Mouse (Mus musculus) NIH3T3 (cell line): ENCODE measurements around the gene Tsen54.
"Not testable (repeated sequence)": the region's sequence is repeated elsewhere in the genome, so short reads cannot be mapped to it uniquely, and the experiment has no call there.

Experiments used
- DNase-seq: peaks from one replicate; pipeline ENCODE4 v3.0.0-alpha.2; 2012; ENCODE audit warnings: low read depth

Tsen54 gene

DNA sequence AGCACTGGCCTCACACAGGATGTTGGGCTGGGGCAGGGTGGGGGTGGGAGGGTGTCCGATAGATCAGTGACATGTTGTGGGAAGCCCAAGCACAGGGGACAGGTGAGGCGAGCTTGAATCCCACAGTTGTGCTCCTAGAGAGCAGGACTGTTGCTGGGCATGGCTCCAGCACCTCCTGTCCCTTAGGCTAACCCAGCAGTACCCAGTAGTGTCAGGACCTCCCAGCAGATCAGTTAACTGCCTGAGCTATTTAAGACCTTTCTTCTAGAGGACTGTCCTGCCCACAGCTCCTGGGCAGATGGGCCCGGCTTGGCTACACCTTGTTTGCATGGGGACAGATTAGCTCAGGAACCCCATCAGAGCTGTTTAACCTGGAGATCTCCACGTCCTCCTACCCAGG, 14.5 kb downstream of the Tsen54 start:
- DNase-seq: no peak

DNA sequence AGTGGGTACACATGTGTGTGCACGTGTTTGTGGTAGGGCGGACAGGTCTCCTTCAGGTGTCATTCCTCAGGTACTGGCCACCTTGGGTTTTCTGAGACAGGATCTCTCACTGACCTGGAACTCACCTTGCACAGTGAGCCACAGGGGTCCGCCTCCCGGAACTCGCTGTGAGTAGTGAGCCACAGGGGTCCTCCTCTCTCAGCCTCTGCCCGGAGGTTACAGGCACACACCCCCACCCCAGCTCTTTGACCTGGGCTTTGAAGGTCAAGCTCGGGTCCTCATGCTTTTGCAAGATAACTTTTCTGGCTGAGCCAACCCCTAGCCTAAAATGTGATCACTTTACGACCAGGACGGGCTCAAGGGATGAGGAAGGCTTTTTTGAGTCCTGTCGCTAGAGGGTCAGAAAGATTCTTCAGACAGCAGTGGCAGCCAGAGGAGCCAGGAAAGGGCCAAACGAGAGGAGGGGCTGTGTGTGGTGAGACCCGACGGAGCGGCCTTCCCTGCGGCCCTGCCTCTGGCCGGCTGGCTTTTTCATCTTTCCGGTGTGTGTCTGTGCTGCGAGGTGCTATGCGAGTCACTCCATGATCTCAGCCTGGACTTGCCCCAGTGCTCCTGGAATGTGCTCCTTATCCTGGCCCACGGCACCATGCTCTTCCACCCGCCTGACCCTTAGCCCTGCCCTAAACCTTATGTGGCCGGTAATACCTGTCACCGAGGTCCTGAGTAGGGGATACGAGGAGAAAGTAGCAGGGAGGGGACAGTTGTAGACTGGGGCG, 16.2 kb downstream of the Tsen54 start:
- no peak for DNase-seq

DNA sequence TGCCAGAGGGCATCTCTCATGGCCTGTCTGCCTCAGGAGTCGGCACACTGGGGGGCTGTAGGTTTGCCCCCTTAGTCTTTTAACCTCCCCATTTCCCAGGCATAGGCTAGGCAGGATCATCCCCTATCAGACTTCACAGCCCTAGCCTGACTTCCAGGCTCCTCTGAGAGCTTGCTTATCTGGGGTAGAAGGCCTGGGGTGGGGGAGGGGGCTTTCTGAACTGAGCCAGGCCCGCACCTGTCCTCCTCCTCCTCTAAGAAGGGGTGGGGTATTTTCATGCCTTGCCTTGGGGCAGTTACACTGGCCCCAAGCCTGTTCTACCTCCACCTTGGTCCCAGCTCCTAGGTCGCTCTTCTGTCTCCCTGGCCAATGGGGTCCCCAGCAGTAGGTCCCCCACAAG, 17.0 kb downstream of the Tsen54 start:
- no peak for DNase-seq

- DNase-seq: no peak
Measured at GRCm38 (mm10) chr11:115832064-115832463, 17.5 kb downstream of the Tsen54 start.

GRCm38 (mm10) chr11:115832523-115832922, 18.0 kb downstream of the Tsen54 start:
- peak; percentile 32 for DNase-seq

GRCm38 (mm10) chr11:115833021-115833513, 18.5 kb downstream of the Tsen54 start:
- no peak for DNase-seq

DNA sequence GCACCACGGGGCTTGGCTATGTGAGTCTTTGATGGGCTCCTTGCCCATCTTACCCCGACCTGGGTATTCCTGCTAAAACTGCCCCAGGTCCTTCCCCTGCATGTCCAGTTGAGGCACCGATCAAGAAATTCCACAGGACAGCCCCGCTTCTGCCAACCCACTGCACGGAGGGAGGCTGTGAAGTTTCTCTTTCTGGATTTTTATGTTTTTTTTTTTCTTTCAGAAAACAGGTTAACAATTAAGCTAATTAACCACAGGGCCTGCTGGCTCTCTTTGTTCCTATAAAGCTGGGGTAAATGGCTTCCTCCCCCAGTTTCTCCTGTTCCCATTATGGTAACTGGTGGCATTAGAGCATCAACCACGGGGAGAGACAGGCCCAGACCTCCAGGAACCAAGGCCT, 19.5 kb downstream of the Tsen54 start:
- DNase-seq: no peak

DNA sequence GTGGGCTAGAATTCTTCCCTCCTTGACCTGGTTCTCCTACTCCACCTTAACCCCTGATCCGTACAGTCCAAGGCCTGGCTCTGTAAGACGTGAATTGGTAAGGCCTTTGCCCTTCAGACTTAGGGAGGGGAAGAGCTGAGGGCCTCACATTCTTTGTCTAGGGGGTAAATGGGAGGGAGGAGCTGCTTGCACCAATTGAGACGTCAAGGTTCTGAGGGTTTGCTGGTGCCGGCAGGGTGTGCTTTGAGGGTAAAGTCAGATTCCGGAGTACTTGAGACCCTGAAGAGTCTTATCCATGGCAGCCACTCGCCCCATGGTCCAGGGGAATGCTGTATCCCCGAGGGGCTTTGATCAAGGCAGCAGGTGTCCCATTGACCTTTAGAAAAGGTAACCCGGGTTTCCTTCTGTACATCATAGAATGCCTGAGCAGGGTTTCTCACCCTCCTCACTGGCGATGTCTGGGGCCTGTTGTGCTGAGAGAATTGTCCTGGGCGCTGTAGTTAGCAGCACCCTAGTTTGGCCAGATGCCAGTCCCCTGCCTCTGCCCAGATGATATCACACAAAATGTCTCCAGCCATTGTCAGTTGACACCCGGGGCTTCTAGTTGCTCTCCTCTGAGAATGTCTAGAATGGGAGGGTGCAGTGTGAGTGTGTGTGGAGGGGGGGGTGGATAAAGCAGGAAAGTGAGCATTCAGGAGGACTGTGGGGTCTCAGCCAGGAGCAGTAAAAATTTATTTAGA, 22.3 kb downstream of the Tsen54 start:
- no peak for DNase-seq

GRCm38 (mm10) chr11:115837606-115838345, 23.3 kb downstream of the Tsen54 start:
- no peak for DNase-seq

DNA sequence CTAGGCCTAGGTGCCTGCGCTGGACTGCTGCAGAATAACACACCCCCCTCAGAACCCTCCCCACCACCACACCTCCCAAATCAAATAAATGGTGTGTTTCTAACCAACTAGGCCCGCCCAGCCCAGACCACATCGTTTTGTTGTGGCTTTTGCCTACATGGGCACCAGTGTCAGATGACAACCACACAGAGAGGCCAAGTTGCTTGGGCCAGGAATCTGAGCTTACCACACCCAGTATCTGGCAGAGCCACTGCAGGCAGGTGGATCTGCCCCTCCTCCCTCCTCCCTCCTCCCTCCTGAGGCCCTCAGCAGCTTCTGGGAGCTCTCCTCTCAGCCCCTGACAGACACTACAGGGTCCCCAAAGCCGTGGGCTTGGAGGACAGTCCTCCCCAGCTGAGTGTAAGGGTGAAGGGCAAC, 24.4 kb downstream of the Tsen54 start:
- DNase-seq: peak; percentile 34

DNA sequence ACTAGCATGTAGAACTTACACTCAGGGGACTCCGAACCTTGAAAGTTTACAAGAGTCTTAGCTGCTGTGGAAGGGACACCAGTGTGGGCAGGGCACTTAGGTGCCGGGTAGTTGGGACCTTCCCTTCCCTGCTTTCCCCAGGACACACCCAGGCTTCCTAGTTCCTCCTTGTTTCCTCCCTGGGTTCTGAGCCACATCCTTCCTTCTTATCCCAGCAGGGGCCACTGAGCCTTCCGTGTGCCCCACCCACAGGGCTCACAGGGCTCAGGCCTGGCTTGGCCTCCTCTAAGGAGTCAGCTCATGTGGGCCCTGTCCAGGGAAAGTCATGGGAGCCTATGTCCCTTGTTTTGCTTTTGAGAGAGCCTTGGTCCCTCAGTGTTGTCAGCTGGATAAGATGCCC, 25.2 kb downstream of the Tsen54 start:
- no peak for DNase-seq

DNA sequence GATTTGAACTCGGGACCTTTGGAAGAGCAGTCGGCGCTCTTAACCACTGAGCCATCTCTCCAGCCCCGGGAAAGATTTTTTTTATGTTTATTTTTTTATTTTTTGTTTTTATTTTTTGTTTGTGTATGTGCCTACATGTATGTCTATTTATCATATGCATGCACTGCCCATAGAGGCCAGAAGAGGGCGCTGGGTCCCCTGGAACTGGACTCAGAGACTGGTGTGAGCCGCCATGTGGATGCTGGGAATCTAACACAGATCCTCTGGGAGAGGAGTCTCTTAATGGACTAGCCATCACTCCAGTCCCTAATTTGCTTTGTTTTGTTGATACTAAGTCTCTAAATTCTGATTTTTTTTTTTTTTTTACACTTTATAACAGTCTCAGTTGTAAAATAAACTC, 26.5 kb downstream of the Tsen54 start:
- peak; percentile 25 for DNase-seq

GRCm38 (mm10) chr11:115841961-115842550, 27.5 kb downstream of the Tsen54 start:
- DNase-seq: peak; percentile 26

DNA sequence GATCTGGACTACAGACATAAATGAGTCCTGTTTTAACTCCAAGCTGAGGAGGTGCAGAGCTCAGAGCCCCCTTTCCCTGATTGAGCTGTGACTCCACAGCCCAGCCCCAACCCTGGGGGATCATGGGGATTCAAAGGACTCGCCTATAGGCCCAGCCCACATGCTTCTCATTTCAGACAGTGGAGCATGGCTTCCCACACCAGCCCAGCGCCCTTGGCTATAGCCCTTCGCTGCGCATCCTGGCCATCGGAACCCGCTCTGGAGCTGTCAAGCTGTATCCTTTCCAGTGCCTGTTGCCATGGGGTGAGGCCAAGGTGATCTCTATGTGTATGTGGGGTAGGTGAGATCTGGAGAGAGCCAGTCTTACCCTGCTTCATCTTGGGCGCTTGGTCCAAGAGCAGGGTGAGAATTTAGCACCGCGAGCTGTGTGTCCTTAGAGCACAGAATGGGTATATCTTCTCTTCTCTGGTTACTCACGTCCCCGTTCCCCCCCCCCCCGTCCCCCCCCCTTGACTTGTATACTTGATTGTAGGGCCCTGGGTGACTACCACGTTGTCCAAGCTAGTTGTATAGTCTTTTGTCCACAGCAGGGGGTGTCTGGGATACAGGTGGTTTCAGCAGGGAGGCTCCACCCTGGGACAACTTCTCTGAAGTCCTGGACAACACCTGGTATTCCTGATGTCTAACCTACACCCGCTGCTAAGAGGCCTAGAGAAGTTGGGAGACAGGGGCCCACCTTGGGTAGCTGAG, 28.8 kb downstream of the Tsen54 start:
- no peak for DNase-seq

DNA sequence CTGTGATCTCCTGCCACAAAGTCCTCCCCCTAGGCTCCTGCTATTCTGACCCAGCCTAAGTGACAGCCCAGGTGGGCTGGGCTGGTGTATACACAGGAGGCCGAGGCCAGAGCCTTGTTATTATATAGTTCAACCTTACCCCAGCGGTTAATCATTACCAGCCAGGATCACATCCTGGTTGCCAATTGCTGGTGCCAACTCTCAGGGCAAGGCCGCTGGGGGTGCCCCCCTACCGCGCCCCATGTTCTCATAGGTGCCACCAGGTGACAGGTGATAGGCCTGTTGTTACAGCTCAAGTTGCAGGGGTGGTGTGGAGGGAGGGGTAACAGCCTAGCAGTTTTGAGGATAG, 29.3 kb downstream of the Tsen54 start:
- DNase-seq: no peak

- DNase-seq: no peak
Measured at GRCm38 (mm10) chr11:115844240-115844639, 29.7 kb downstream of the Tsen54 start.

DNA sequence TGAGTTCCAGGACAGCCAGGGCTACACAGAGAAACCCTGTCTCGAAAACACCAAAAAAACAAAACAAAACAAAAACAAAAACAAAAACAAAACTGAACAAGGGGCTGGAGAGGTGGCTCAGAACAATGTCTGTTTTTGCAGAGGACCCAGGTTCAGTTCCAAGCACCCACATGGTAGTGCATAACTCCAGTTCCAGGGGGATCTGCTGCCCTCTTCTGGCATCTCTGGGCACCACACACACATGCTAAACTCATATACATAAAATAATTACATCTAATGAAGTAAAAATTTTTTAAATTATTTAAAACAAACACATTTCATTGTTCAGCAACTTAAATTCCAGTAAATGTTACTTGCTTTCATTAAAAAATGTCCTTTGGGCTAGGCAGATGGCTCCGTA, 31.3 kb downstream of the Tsen54 start:
- no peak for DNase-seq

- peak; percentile 44 for DNase-seq
Measured at GRCm38 (mm10) chr11:115854674-115855073, 40.1 kb downstream of the Tsen54 start.

- not testable (repeated sequence) for DNase-seq
Measured at GRCm38 (mm10) chr11:115857146-115857545, 42.6 kb downstream of the Tsen54 start.

DNA sequence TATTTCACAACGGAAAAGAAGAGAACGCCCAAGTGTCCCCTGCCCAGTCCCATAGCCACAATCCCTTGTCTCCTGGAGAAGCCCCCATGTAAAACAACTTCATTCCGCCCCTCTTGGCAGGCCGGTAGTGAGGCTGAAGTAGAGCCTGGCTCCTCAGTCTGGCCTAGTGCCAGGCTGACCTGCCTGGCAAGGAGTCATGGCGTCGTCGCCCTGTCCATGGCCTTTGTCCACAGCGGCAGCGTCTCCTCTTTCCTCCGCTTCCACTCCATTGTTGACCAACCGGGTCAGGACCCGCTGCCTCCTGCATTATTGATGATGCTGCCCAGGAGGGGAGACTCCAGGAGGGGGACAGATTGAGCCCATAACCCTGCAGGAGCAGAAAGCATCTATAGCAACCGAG, 43.4 kb downstream of the Tsen54 start:
- DNase-seq: no peak

DNA sequence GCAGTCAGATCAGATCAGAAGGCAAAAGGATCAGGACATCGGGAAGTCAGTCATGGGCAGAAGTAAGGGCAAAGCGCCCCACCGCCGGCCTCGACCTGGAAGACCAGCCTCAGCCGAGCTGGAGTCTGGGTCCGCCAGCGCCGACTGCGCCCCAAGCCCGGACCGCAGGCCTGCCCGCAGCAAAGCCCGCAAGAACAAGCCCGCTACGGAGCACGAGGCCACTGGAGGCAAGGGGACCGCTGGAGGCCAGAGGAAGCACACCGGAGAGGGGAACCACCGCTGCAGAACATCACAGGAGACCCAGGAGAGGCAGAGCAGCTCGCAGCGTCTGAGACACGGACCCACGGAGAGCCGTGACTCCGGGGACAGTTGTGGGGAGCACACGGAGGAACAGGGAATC, 43.8 kb downstream of the Tsen54 start, which contains the start of gene Myo15b:
Gene Myo15b, plus strand, starts transcription at position 53 of the 400 bp plus-strand sequence.
- DNase-seq: no peak
